Mouse (Mus musculus): ENCODE measurements at regions not wholly inside any gene's neighbourhood (a gene's known extent, or its start where the extent isn't known, plus 50 kb on each side); places are given as distances from the start of the nearest gene placed in this dataset.

DNA sequence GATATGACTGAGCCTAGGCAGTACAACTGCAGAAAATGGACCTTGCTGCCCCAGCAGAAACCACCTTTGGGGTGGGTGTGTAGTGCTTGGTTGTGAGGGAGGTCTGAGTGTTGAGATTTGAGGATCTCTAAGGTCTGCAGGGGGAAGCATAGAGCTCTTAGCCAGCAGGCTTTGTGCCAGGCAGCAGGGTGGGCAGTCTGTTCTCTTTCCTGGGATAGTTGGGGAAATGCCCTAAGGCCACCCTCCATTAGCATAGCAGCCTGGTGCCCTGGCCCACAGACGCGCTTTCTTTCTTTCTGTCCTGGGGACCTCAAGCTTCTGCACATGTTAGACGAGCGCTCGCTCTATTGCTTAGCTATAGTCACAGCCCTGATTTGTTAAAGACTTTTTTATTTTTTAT lies 91.4 kb upstream of the Eef2kmt start:
- H3K27me3 ChIP-seq (ENCODE audit: control insufficient read depth in 1 of 2, insufficient read depth in 2 of 2, low read length in 2 of 2) = no peaks in the 10 kb centered on the region
- TF ChIP-seq ZNF384 (IDR thresholded peaks at IDR 0.05; ENCODE audit: low read depth, low read length) (no peak), POLR2AphosphoS5 (IDR thresholded peaks at IDR 0.05; ENCODE audit: borderline replicate concordance, low read depth, low read length) (no peak), RAD21 (IDR thresholded peaks at IDR 0.05; ENCODE audit: low read depth, low read length) (no peak), TCF12 (IDR thresholded peaks at IDR 0.05; ENCODE audit: low read depth, low read length) (no peak), SIN3A (IDR thresholded peaks at IDR 0.05; ENCODE audit: low read length) (no peak), USF1 (IDR thresholded peaks at IDR 0.05; ENCODE audit: low read depth, low read length) (no peak), MAZ (IDR thresholded peaks at IDR 0.05; ENCODE audit: low read depth, low read length) (no peak), E2F4 (IDR thresholded peaks at IDR 0.05; ENCODE audit: borderline replicate concordance, low read depth, low read length) (no peak), ZC3H11A (IDR thresholded peaks at IDR 0.05; ENCODE audit: low read depth, low read length) (no peak), MYC (IDR thresholded peaks at IDR 0.05; ENCODE audit: low read depth, low read length) (no peak), UBTF (IDR thresholded peaks at IDR 0.05; ENCODE audit: borderline replicate concordance, insufficient read depth, low read depth, low read length) (no peak), POLR2A (IDR thresholded peaks at IDR 0.05; ENCODE audit: control insufficient read depth in 1 of 2, insufficient read depth in 1 of 2, low read depth in 1 of 2, low read length in 2 of 2, poor library complexity in 1 of 2) (no peak), KAT2A (conservative IDR thresholded peaks at IDR 0.05; ENCODE audit: low read depth, low read length) (no peak), ETS1 (IDR thresholded peaks at IDR 0.05; ENCODE audit: low read depth, low read length) (no peak)
- H3K36me3 ChIP-seq (ENCODE audit: control insufficient read depth in 1 of 2, insufficient read depth in 2 of 2, low read length in 2 of 2) = no peaks in the 10 kb centered on the region

DNA sequence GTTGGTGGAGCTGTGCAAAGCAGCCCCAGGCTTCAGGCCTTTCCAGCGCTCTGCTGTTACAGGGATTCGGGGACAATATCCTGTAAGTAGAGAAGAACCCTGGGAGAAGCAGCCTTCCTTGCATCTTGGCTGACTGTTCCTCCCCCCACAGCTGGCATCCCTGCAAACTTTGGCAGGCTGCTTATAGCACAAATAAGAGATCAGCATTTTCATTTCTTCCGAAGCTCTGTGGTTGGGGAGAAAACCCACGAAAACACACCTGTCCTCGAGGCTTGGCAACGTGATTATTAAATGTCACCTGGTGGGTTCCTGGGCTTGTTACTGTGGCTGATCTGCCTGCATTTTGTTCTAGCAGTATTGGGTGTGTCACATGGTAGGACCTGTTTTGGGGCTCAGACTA lies 86.5 kb upstream of the Eef2kmt start:
- no peaks in the 10 kb centered on the region for H3K4me1 ChIP-seq (ENCODE audit: control insufficient read depth in 1 of 2, insufficient read depth in 2 of 2, low read length in 2 of 2)
- H3K79me2 ChIP-seq (ENCODE audit: control insufficient read depth, insufficient read depth, low read length, poor library complexity) = no peaks in the 10 kb centered on the region
- no peak overlapping the region for H3K27ac ChIP-seq (ENCODE audit: control insufficient read depth, low read depth, low read length)
- H3K9ac ChIP-seq (ENCODE audit: control insufficient read depth, low read depth, low read length, poor library complexity, severe bottlenecking) = no peak overlapping the region
- no peak for DNase-seq (ENCODE audit: low read depth, low spot score)
- H3K36me3 ChIP-seq (ENCODE audit: control insufficient read depth in 1 of 2, insufficient read depth in 2 of 2, low read length in 2 of 2) = no peaks in the 10 kb centered on the region
- no peaks in the 10 kb centered on the region for H3K27me3 ChIP-seq (ENCODE audit: control insufficient read depth in 1 of 2, insufficient read depth in 2 of 2, low read length in 2 of 2)
- no peaks in the 10 kb centered on the region for H3K9me3 ChIP-seq (replicated peaks; ENCODE audit: insufficient read depth, low read length)
- TF ChIP-seq POLR2AphosphoS5 (IDR thresholded peaks at IDR 0.05; ENCODE audit: borderline replicate concordance, low read depth, low read length) (no peak), UBTF (IDR thresholded peaks at IDR 0.05; ENCODE audit: borderline replicate concordance, insufficient read depth, low read depth, low read length) (no peak), MXI1 (IDR thresholded peaks at IDR 0.05; ENCODE audit: low read depth, low read length) (no peak), POLR2A (IDR thresholded peaks at IDR 0.05; ENCODE audit: control insufficient read depth in 1 of 2, insufficient read depth in 1 of 2, low read depth in 1 of 2, low read length in 2 of 2, poor library complexity in 1 of 2) (no peak), ZKSCAN1 (IDR thresholded peaks at IDR 0.05; ENCODE audit: low read depth, low read length) (no peak), EP300 (IDR thresholded peaks at IDR 0.05; ENCODE audit: low read depth in 1 of 2, low read length in 2 of 2) (no peak), SMC3 (IDR thresholded peaks at IDR 0.05; ENCODE audit: low read depth, low read length) (no peak), KAT2A (conservative IDR thresholded peaks at IDR 0.05; ENCODE audit: low read depth, low read length) (no peak), BHLHE40 (IDR thresholded peaks at IDR 0.05; ENCODE audit: borderline replicate concordance, low read depth, low read length) (no peak), TAL1 (IDR thresholded peaks at IDR 0.05; ENCODE audit: low read length) (no peak), SIN3A (IDR thresholded peaks at IDR 0.05; ENCODE audit: low read length) (no peak), MYB (IDR thresholded peaks at IDR 0.05; ENCODE audit: low read depth, low read length) (no peak), MEF2A (IDR thresholded peaks at IDR 0.05; ENCODE audit: extremely low read depth, insufficient replicate concordance, low read depth, low read length, poor library complexity, severe bottlenecking) (no peak), TBP (IDR thresholded peaks at IDR 0.05; ENCODE audit: low read depth, low read length) (no peak)
- H3K4me3 ChIP-seq (ENCODE audit: control insufficient read depth in 1 of 2, insufficient read depth in 1 of 2, low read depth in 2 of 2, low read length in 2 of 2) = no peak overlapping the region

More for the DNA sequence above, 91.4 kb upstream of the Eef2kmt start:
- H3K9ac ChIP-seq (ENCODE audit: control insufficient read depth, low read depth, low read length, poor library complexity, severe bottlenecking) = no peak overlapping the region
- no peak overlapping the region for H3K4me3 ChIP-seq (ENCODE audit: control insufficient read depth in 1 of 2, insufficient read depth in 1 of 2, low read depth in 2 of 2, low read length in 2 of 2)
- no peak for DNase-seq (ENCODE audit: low read depth, low spot score)
- no peaks in the 10 kb centered on the region for H3K79me2 ChIP-seq (ENCODE audit: control insufficient read depth, insufficient read depth, low read length, poor library complexity)
- H3K4me1 ChIP-seq (ENCODE audit: control insufficient read depth in 1 of 2, insufficient read depth in 2 of 2, low read length in 2 of 2) = no peaks in the 10 kb centered on the region
- no peak overlapping the region for H3K27ac ChIP-seq (ENCODE audit: control insufficient read depth, low read depth, low read length)
- H3K9me3 ChIP-seq (replicated peaks; ENCODE audit: insufficient read depth, low read length) = no peaks in the 10 kb centered on the region
